Mouse (Mus musculus) left cerebral cortex, postnatal 10 days (tissue): ENCODE data around the gene Spag16. TPM values are rescaled to one million over a fixed set of nuclear protein-coding genes. Genes with fewer than 3 reads are reported as not detected.
A peak's percentile ranks its signal among the peaks of the same experiment; 100 is the strongest.

ENCODE experiments used
- DNase-seq, 2 experiments: peaks; one replicate each; pipeline ENCODE4 v3.0.0; 2021 to 2022; ENCODE audit warnings: low spot score in 2 of 2, mixed read lengths in 1 of 2; ENCODE audit errors: extremely low spot score in 1 of 2
- intact Hi-C: fragments of 180-260 bp; cut with DNase I; formaldehyde crosslinking; loops from one replicate; pipeline ENCODE4 v1.15.1; 2025
- total RNA-seq, 2 experiments: library from RNA; stranded (reverse); gene quantifications; 2 replicates each; pipeline ENCODE4 v1.2.3; 2021

The Spag16 gene
- total RNA-seq, 2 experiments from 2014 or later, result 1.2 to 1.3 TPM

DNA sequence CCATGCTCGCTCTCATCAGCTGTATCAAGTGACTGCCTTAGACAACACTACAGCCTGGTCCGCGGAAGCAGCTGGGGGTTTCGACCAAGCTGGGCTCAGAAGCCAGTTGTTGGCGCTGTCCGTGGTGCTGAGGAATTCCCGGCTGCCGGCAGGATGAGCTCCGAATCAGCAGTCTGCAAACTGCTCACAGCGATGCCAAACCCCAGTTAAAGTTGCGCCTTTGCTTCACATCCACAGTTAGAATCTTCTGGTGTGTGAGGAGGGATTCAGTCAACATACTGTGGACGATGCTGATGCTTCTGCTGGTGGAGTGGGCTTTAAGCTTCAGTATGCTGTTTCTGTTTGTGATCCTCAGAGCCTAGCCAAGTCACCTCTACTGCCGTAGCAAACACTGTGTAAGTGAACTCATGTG, 898.9 kb downstream of the Spag16 start, which contains the start of gene Vwc2l:
Gene Vwc2l (plus strand): TSS at position 61 of the 412 bp plus-strand sequence.
- peak; percentile 53 to 71 for DNase-seq
- intact Hi-C loops, result loop anchor here (10.0 kb wide), 2 partner anchors 601 to 931 kb away; no protein-coding TSS in a partner anchor

Other genes starting within 250 kb of the Spag16 start
- 1 to 10 TPM; 5.7 to 6.0 TPM for gene Ikzf2, start 139.7 kb upstream of the Spag16 start, total RNA-seq